Mouse (Mus musculus): ENCODE data around the gene Nme4. TPM values are rescaled to one million over a fixed set of nuclear protein-coding genes. Genes with fewer than 3 reads are reported as not detected.
"Not testable (repeated sequence)": the region's sequence is repeated elsewhere in the genome, so short reads cannot be mapped to it uniquely, and the experiment has no call there.

The Nme4 gene
- total and polyA plus RNA-seq, 3 experiments, result 0.46 to 0.56 (median 0.47) TPM

GRCm38 (mm10) chr17:26099316-26099715 is 3.9 kb upstream of the Nme4 start:
- TF ChIP-seq ZNF384 (IDR thresholded peaks at IDR 0.05; ENCODE audit: low read depth, low read length) (peak; percentile 20; the same call in 1 of the 2 replicates), SMC3 (IDR thresholded peaks at IDR 0.05; ENCODE audit: low read depth, low read length) (peak; percentile 45), RAD21 (IDR thresholded peaks at IDR 0.05; ENCODE audit: low read depth, low read length) (peak; percentile 43), MYC (IDR thresholded peaks at IDR 0.05; ENCODE audit: low read depth, low read length) (peak; percentile 85), CTCF (conservative IDR thresholded peaks at IDR 0.05 in 1 of 2, IDR thresholded peaks at IDR 0.05 in 1 of 2; ENCODE audit: low read depth in 2 of 2, low read length in 2 of 2) (peak; percentile 11 to 77; a peak in 2 of 4 replicates)
- H3K36me3 ChIP-seq (replicated peaks in 1 of 2; ENCODE audit: control insufficient read depth in 1 of 2, insufficient read depth in 1 of 2, low read length in 1 of 2); H3K9me3 ChIP-seq (replicated peaks; ENCODE audit: low read length); H3K27ac ChIP-seq (ENCODE audit: insufficient read depth, low read depth); H3K4me2 ChIP-seq (ENCODE audit: insufficient read depth, low read depth, poor library complexity, severe bottlenecking); H3K4me3 ChIP-seq (replicated peaks in 1 of 3; ENCODE audit: low read depth in 2 of 3, low read length in 2 of 3, poor library complexity in 1 of 3); H3K9ac ChIP-seq (ENCODE audit: insufficient read depth, low read depth); H3K79me2 ChIP-seq (replicated peaks; ENCODE audit: control insufficient read depth, extremely low read depth, insufficient read depth, poor library complexity, severe bottlenecking); H3K4me1 ChIP-seq (ENCODE audit: control insufficient read depth in 1 of 2, insufficient read depth in 2 of 2); in situ Hi-C loops (cut with MboI; ENCODE audit: low pct_ligation_motif_present, low pct_unique_long_range_greater_than_20kb, low sequenced_read_pairs); dilution Hi-C loops (cut with MboI; ENCODE audit: extremely low pct_ligation_motif_present, extremely low pct_unique_long_range_greater_than_20kb, low sequenced_read_pairs): not testable (repeated sequence)
- H3K27me3 ChIP-seq (replicated peaks), result peaks cover 11% of the 10 kb centered on the region
- peak; percentile 31 for DNase-seq (ENCODE audit: extremely low read depth)

GRCm38 (mm10) chr17:26098461-26098860 is 3.1 kb upstream of the Nme4 start:
- Histone ChIP-seq H3K4me2 (ENCODE audit: insufficient read depth, low read depth, poor library complexity, severe bottlenecking) (no peak overlapping the region), H3K27ac (ENCODE audit: insufficient read depth, low read depth) (no peak overlapping the region), H3K9ac (ENCODE audit: insufficient read depth, low read depth) (no peak overlapping the region), H3K36me3 (replicated peaks in 1 of 2; ENCODE audit: control insufficient read depth in 1 of 2, insufficient read depth in 1 of 2, low read length in 1 of 2) (no peaks in the 10 kb centered on the region), H3K27me3 (replicated peaks) (peaks cover 18% of the 10 kb centered on the region), H3K4me3 (replicated peaks in 1 of 3; ENCODE audit: low read depth in 2 of 3, low read length in 2 of 3, poor library complexity in 1 of 3) (no peak overlapping the region), H3K79me2 (replicated peaks; ENCODE audit: control insufficient read depth, extremely low read depth, insufficient read depth, poor library complexity, severe bottlenecking) (no peaks in the 10 kb centered on the region), H3K9me3 (replicated peaks; ENCODE audit: low read length) (no peaks in the 10 kb centered on the region), H3K4me1 (ENCODE audit: control insufficient read depth in 1 of 2, insufficient read depth in 2 of 2) (peaks cover 0 to 3% of the 10 kb centered on the region in 2 experiments; a peak in 1 of 4 replicates)
- dilution Hi-C loops (cut with MboI; ENCODE audit: extremely low pct_ligation_motif_present, extremely low pct_unique_long_range_greater_than_20kb, low sequenced_read_pairs), result no loop called here
- no peak for TF ChIP-seq USF1 (IDR thresholded peaks at IDR 0.05; ENCODE audit: low read depth, low read length)
- TF ChIP-seq BHLHE40 (IDR thresholded peaks at IDR 0.05; ENCODE audit: low read depth, low read length), result no peak
- TF ChIP-seq ZC3H11A (IDR thresholded peaks at IDR 0.05; ENCODE audit: low read depth, low read length), result no peak
- no peak for TF ChIP-seq MXI1 (IDR thresholded peaks at IDR 0.05; ENCODE audit: low read depth, low read length)
- no peak for TF ChIP-seq UBTF (IDR thresholded peaks at IDR 0.05; ENCODE audit: low read depth, low read length)
- TF ChIP-seq MAX (IDR thresholded peaks at IDR 0.05; ENCODE audit: low read length), result no peak
- no peak for TF ChIP-seq NELFE (IDR thresholded peaks at IDR 0.05; ENCODE audit: low read depth, low read length)
- no peak for TF ChIP-seq ZNF384 (IDR thresholded peaks at IDR 0.05; ENCODE audit: low read depth, low read length)
- DNase-seq (ENCODE audit: extremely low read depth), result no peak
- in situ Hi-C loops (cut with MboI; ENCODE audit: low pct_ligation_motif_present, low pct_unique_long_range_greater_than_20kb, low sequenced_read_pairs), result no loop called here

GRCm38 (mm10) chr17:26094531-26095110 is 781 bp downstream of the Nme4 start:
- Histone ChIP-seq H3K27ac (ENCODE audit: insufficient read depth, low read depth) (no peak overlapping the region), H3K79me2 (replicated peaks; ENCODE audit: control insufficient read depth, extremely low read depth, insufficient read depth, poor library complexity, severe bottlenecking) (no peaks in the 10 kb centered on the region), H3K36me3 (replicated peaks in 1 of 2; ENCODE audit: control insufficient read depth in 1 of 2, insufficient read depth in 1 of 2, low read length in 1 of 2) (no peaks in the 10 kb centered on the region), H3K4me2 (ENCODE audit: insufficient read depth, low read depth, poor library complexity, severe bottlenecking) (no peak overlapping the region), H3K27me3 (replicated peaks) (peaks cover 22% of the 10 kb centered on the region), H3K4me1 (ENCODE audit: control insufficient read depth in 1 of 2, insufficient read depth in 2 of 2) (0 out of 4 replicates have a peak, but pooled peaks cover 0 to 3% of the 10 kb centered on the region in 2 experiments), H3K4me3 (replicated peaks in 1 of 3; ENCODE audit: low read depth in 2 of 3, low read length in 2 of 3, poor library complexity in 1 of 3) (no peak overlapping the region), H3K9ac (ENCODE audit: insufficient read depth, low read depth) (no peak overlapping the region), H3K9me3 (replicated peaks; ENCODE audit: low read length) (peaks cover 6% of the 10 kb centered on the region)
- dilution Hi-C loops (cut with MboI; ENCODE audit: extremely low pct_ligation_motif_present, extremely low pct_unique_long_range_greater_than_20kb, low sequenced_read_pairs) (no loop called here), in situ Hi-C loops (cut with MboI; ENCODE audit: low pct_ligation_motif_present, low pct_unique_long_range_greater_than_20kb, low sequenced_read_pairs) (loop anchor here (5.0 kb wide), 2 partner anchors 82 to 212 kb away; partner anchors contain the start of gene Wfikkn1)
- DNase-seq (ENCODE audit: extremely low read depth), result no peak
- TF ChIP-seq MEF2A (IDR thresholded peaks at IDR 0.05; ENCODE audit: borderline replicate concordance, low read depth, low read length), result no peak
- TF ChIP-seq USF2 (conservative IDR thresholded peaks at IDR 0.05; ENCODE audit: low read depth, low read length), result no peak
- TF ChIP-seq USF1 (IDR thresholded peaks at IDR 0.05; ENCODE audit: low read depth, low read length), result no peak
- TF ChIP-seq MAX (IDR thresholded peaks at IDR 0.05; ENCODE audit: low read length), result no peak
- TF ChIP-seq GABPA (IDR thresholded peaks at IDR 0.05; ENCODE audit: insufficient replicate concordance, low read depth, low read length), result no peak
- TF ChIP-seq JUND (conservative IDR thresholded peaks at IDR 0.05; ENCODE audit: low read depth, low read length), result no peak
- TF ChIP-seq ZKSCAN1 (IDR thresholded peaks at IDR 0.05; ENCODE audit: borderline replicate concordance, low read depth, low read length), result no peak
- no peak for TF ChIP-seq SMC3 (IDR thresholded peaks at IDR 0.05; ENCODE audit: low read depth, low read length)
- TF ChIP-seq POLR2A (IDR thresholded peaks at IDR 0.05; ENCODE audit: low read depth, low read length), result no peak
- TF ChIP-seq ZC3H11A (IDR thresholded peaks at IDR 0.05; ENCODE audit: low read depth, low read length), result no peak
- TF ChIP-seq MAFK (IDR thresholded peaks at IDR 0.05; ENCODE audit: insufficient replicate concordance, low read length), result no peak
- TF ChIP-seq CHD2 (IDR thresholded peaks at IDR 0.05; ENCODE audit: low read length), result no peak
- TF ChIP-seq E2F4 (IDR thresholded peaks at IDR 0.05; ENCODE audit: insufficient replicate concordance, low read depth, low read length), result no peak
- TF ChIP-seq TCF12 (IDR thresholded peaks at IDR 0.05; ENCODE audit: low read depth, low read length), result no peak
- no peak for TF ChIP-seq CHD1 (IDR thresholded peaks at IDR 0.05; ENCODE audit: low read depth, low read length)
- TF ChIP-seq RCOR1 (conservative IDR thresholded peaks at IDR 0.05; ENCODE audit: low read depth, low read length), result no peak
- TF ChIP-seq MAZ (IDR thresholded peaks at IDR 0.05; ENCODE audit: low read depth, low read length), result no peak

Data from CH12.LX (cell line).